Mouse (Mus musculus): ENCODE results near the gene Rilpl1. TPM values are rescaled to one million over a fixed set of nuclear protein-coding genes. Genes with fewer than 3 reads are reported as not detected.

The Rilpl1 gene
- polyA plus RNA-seq, 1 experiment from 2014 or later: 11.0 TPM

- H3K4me3 ChIP-seq (replicated peaks; ENCODE audit: low read length): peak overlapping the region; percentile 82
- H3K9ac ChIP-seq (ENCODE audit: low read length): peak overlapping the region; percentile 97
- no peaks in the 10 kb centered on the region for H3K9me3 ChIP-seq (replicated peaks; ENCODE audit: control insufficient read depth, low read length)
- H3K36me3 ChIP-seq (ENCODE audit: control insufficient read depth, insufficient read depth, low read length): no peaks in the 10 kb centered on the region; the same call in 1 of the 2 replicates
- peaks cover 26% of the 10 kb centered on the region for H3K4me1 ChIP-seq (ENCODE audit: control insufficient read depth, insufficient read depth, low read length)
- H3K4me2 ChIP-seq (ENCODE audit: low read depth, low read length): peak overlapping the region; percentile 74
- H3K27me3 ChIP-seq (ENCODE audit: control insufficient read depth, insufficient read depth, low read length): no peaks in the 10 kb centered on the region
- WGBS: 5% methylated on average over 60 of the region's 66 CpGs
- peak overlapping the region; percentile 97 for H3K27ac ChIP-seq (ENCODE audit: low read length)
- peak; percentile 87 for ATAC-seq (ENCODE audit: insufficient read depth, low FRiP score)
These were observed 86.3 kb downstream of the Rilpl1 start for GRCm38 (mm10) chr5:124444661-124445561.

- WGBS: 81% methylated on average over 3 of the region's 3 CpGs
- no peaks in the 10 kb centered on the region for H3K27me3 ChIP-seq (ENCODE audit: control insufficient read depth, insufficient read depth, low read length)
- peak overlapping the region; percentile 74; the same call in 1 of the 2 replicates for H3K4me2 ChIP-seq (ENCODE audit: low read depth, low read length)
- peak overlapping the region; percentile 97; the same call in 1 of the 2 replicates for H3K9ac ChIP-seq (ENCODE audit: low read length)
- H3K9me3 ChIP-seq (replicated peaks; ENCODE audit: control insufficient read depth, low read length): no peaks in the 10 kb centered on the region
- peaks cover 21% of the 10 kb centered on the region for H3K4me1 ChIP-seq (ENCODE audit: control insufficient read depth, insufficient read depth, low read length)
- peak overlapping the region; percentile 97; the same call in 1 of the 2 replicates for H3K27ac ChIP-seq (ENCODE audit: low read length)
- no peak for ATAC-seq (ENCODE audit: insufficient read depth, low FRiP score)
- H3K36me3 ChIP-seq (ENCODE audit: control insufficient read depth, insufficient read depth, low read length): no peaks in the 10 kb centered on the region; the same call in 1 of the 2 replicates
- no peak overlapping the region for H3K4me3 ChIP-seq (replicated peaks; ENCODE audit: low read length)
These were observed 87.0 kb downstream of the Rilpl1 start for GRCm38 (mm10) chr5:124444208-124444607.

Other genes with a start within 250 kb of the Rilpl1 start
- 7.7 and 8.5 TPM in 2 replicates for gene Mphosph9, start 203.4 kb downstream of the Rilpl1 start, polyA plus RNA-seq (2015; fragmentation: Nextera tagmentation; extraction: Ambion mirVana)
- gene 2810006K23Rik, start 203.3 kb downstream of the Rilpl1 start, polyA plus RNA-seq (2015; fragmentation: Nextera tagmentation; extraction: Ambion mirVana): 13.3 and 16.1 TPM in 2 replicates
- 18.6 and 22.0 TPM in 2 replicates for gene Cdk2ap1, start 168.3 kb downstream of the Rilpl1 start, polyA plus RNA-seq (2015; fragmentation: Nextera tagmentation; extraction: Ambion mirVana)
- gene Sbno1, start 105.4 kb downstream of the Rilpl1 start, polyA plus RNA-seq (2015; fragmentation: Nextera tagmentation; extraction: Ambion mirVana): 70.4 and 76.1 TPM in 2 replicates
- gene Kmt5a, start 91.5 kb downstream of the Rilpl1 start, polyA plus RNA-seq (2015; fragmentation: Nextera tagmentation; extraction: Ambion mirVana): 50.4 and 51.7 TPM in 2 replicates
- gene Rilpl2, start 53.0 kb downstream of the Rilpl1 start, polyA plus RNA-seq (2015; fragmentation: Nextera tagmentation; extraction: Ambion mirVana): 27.4 and 32.0 TPM in 2 replicates
- 22.0 and 24.3 TPM in 2 replicates for gene Snrnp35, start 48.3 kb downstream of the Rilpl1 start, polyA plus RNA-seq (2015; fragmentation: Nextera tagmentation; extraction: Ambion mirVana)
- 641 and 673 TPM in 2 replicates for gene Tmed2, start 9.3 kb upstream of the Rilpl1 start, polyA plus RNA-seq (2015; fragmentation: Nextera tagmentation; extraction: Ambion mirVana)
- gene Ddx55, start 21.5 kb upstream of the Rilpl1 start, polyA plus RNA-seq (2015; fragmentation: Nextera tagmentation; extraction: Ambion mirVana): 12.5 and 15.1 TPM in 2 replicates
- gene Eif2b1, start 47.7 kb upstream of the Rilpl1 start, polyA plus RNA-seq (2015; fragmentation: Nextera tagmentation; extraction: Ambion mirVana): 71.5 and 74.6 TPM in 2 replicates
- gene Gtf2h3, start 47.7 kb upstream of the Rilpl1 start, polyA plus RNA-seq (2015; fragmentation: Nextera tagmentation; extraction: Ambion mirVana): 51.2 and 52.2 TPM in 2 replicates
- 44.0 and 45.6 TPM in 2 replicates for gene Atp6v0a2, start 97.2 kb upstream of the Rilpl1 start, polyA plus RNA-seq (2015; fragmentation: Nextera tagmentation; extraction: Ambion mirVana)
- 0.05 and 0.10 TPM in 2 replicates for gene Dnah10, start 193.7 kb upstream of the Rilpl1 start, polyA plus RNA-seq (2015; fragmentation: Nextera tagmentation; extraction: Ambion mirVana)